Mouse (Mus musculus): ENCODE data around the gene Rapgef5.
"Not testable (repeated sequence)": the region's sequence is repeated elsewhere in the genome, so short reads cannot be mapped to it uniquely, and the experiment has no call there.

Gene Rapgef5

DNA sequence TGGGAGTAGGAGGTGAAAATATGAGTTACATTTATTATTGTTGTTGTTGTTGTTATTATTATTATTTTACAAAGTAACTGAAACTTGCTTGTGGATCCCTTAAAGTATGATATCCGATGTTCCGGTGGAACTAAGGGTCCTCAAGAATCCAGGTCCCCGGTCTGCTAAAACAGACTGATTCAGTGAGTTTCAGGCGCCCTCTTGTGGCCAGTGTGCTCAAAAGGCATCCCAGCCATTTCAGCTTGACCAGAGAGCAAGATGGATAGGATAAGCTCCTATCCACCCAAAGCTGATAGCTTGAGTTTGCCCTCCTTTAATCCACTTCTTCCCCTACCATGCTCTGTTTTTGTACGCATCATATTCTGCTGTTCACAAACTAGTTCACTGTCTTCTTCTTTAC, 252.8 kb downstream of the Rapgef5 start:
- CTCF ChIA-PET: interaction anchor here (0.7 to 0.9 kb wide), 3 partner anchors 12 to 1410 kb away, joined by 3 to 5 read pairs (median 4); no protein-coding TSS in a partner anchor

DNA sequence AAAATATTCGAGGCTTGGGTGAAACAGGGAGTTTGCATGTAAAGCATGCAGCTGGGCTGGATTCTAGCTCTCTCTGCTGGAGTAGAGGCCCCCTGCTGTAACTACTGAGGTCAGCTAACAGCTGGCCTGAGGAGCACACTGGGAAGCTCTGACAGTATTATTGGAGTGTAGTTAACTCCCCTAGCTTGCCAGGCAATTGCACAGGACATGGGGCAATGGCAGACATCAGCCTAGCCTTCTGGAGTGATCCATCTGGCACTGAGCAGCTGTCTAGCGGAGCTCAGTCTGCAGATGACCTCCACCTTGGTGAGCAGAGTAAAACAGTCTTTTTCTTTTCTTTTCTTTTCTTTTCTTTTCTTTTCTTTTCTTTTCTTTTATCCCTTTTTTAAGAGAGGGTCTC, 253.9 kb downstream of the Rapgef5 start:
- CTCF ChIA-PET: interaction anchor here (0.8 to 1.3 kb wide), 2 partner anchors 343 to 373 kb away, joined by 3 read pairs; no protein-coding TSS in a partner anchor

DNA sequence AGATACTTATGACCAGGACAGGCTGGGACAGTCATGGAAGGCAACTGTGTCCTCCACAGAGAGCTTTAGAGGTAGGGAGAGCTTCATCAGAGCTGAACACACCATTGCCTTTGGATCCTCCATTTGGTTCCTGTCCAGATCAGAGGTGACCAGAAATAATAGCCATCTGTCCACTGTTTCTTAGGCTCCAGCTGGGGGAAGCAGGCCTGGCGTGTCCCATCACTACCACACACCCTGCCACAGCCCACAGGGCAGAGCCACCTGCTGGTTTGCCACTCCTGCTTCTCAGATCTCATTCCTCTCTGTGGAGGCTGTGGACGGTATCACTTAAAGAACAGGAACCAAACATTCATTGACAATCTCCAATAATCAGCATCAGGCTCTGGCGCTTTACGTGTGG, 254.9 kb downstream of the Rapgef5 start:
- CTCF ChIA-PET: interaction anchor here (0.8 kb wide), 1 partner anchor 374 kb away, joined by 3 read pairs; no protein-coding TSS in a partner anchor

GRCm38 (mm10) chr12:117772638-117773037, 256.4 kb downstream of the Rapgef5 start:
- CTCF ChIA-PET: interaction anchor here (0.6 kb wide), 1 partner anchor 215 kb away, joined by 11 read pairs; no protein-coding TSS in a partner anchor

DNA sequence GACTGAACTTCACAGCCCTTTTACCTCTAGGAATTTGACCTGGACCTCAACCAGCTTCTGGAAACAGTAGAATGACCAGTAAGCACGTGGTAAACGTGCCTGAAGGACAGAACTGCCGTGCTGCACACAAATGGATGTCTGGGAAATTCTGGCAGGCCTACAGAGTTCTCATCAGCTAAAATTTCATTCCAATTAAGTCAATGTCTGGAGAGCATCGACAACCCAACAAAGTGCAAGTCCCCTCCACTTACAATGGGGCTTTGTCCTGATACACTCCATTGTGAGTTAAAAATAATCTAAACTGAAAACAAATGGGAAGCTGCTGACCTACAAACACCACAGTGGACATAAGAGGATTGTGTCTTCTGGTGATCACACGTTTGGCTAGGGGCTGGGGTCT, 260.6 kb downstream of the Rapgef5 start:
- CTCF ChIA-PET: no interaction called here

DNA sequence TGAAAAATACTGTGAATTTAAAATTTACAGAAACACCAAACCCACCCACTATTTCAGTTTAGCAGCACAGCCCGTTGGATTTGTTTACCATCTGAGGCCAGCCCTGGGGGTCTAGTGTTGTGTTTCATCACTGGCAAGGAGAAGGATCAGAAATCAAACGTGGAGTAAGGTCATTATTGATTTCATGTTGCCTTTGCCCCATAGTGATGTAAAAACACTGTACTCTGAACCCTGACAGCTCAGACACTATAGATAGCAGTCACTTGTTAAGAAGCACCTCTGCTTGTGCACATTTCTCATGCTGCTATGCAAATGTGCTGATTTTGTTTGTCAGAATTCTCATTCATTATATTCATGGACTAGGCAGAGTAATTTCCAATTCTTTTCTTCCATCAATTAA, 265.1 kb downstream of the Rapgef5 start:
- CTCF ChIA-PET: no interaction called here

DNA sequence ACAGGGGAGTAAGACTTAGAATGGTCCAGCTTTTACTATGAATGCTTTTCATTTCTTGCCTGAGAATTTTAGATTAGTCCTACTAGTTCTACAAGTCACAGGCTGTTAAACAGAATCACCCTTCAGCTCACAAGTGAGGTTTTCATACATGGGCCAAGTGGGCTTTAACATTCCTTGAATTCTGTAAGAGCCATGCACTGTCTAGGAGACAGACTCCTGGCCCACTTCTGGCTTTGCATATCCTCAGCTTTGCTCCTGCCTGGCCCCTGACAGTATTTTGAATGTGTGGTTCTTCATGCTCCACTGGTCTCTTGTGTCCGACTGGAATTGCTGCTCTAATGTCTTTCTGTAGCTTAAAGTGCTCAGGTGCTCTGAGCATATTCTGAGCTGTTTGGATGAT, 267.1 kb downstream of the Rapgef5 start:
- CTCF ChIA-PET: interaction anchor here (0.6 kb wide), 1 partner anchor 1543 kb away, joined by 3 read pairs; no protein-coding TSS in a partner anchor

GRCm38 (mm10) chr12:117786621-117787020, 270.3 kb downstream of the Rapgef5 start:
- CTCF ChIA-PET: no interaction called here

- CTCF ChIA-PET: no interaction called here
Measured at GRCm38 (mm10) chr12:117788513-117789011, 272.3 kb downstream of the Rapgef5 start.

DNA sequence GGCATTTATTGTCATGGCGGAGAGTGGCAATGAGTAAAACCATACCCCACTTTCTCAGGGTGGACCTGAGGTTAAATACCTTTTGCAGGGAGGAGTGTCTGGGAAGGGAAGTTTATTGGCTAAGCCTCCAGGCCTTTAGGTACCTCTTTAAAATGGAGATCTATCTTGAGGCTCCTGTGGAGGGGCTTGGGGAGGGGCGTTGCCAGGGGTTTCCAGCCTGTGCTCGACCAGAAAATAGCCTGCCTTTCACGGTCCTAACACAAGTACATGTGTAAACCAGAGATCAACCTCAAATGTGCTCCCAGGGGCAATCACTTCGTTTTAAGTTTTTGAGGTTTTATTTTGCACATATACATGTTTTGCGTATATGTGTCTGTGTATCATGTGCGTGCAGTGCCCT, 272.7 kb downstream of the Rapgef5 start:
- CTCF ChIA-PET: no interaction called here

GRCm38 (mm10) chr12:117795303-117795702, 279.0 kb downstream of the Rapgef5 start:
- CTCF ChIA-PET: interaction anchor here (0.6 kb wide), 1 partner anchor 58 kb away, joined by 3 read pairs; no protein-coding TSS in a partner anchor

DNA sequence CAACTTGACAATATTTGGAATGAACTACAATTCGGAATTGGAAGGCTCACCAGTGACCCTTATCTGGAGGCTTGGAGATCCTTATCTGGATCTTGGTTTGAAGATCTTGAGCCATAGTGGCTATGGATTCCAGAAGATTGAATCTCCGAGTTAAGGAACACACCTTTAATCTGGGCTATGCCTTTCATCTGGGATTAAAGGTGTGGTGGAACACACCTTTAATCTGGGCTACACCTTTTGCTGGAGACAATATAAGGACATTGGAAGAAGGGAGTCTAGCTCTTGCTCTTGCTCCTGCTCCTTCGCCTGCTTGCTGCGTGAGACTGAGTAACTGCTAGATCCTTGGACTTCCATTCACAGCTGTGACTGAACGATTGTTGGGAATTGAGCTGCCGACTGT, 287.7 kb downstream of the Rapgef5 start, which contains the start of gene Cdca7l:
Gene Cdca7l (plus strand): TSS at position 301 of the 400 bp plus-strand sequence.
- CTCF ChIA-PET: not testable (repeated sequence)

DNA sequence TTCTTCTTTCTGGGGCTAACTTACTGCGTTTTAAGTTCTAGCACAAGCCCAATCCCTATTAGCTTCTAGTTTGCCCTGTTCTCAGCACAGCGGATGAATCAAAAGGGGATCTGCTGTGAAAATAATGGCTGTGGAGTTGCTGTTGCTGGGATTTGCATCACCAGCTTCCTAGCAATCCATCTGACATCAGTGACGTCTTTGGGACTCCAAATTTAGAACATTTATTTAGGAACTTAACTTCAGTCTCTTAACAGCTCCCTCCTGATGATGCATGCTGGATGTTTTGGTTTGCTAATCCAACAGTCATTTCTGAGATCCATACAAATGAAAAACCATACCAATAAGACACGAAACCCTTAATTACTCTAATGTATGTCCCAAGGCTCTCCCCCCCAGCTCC, 289.3 kb downstream of the Rapgef5 start:
- CTCF ChIA-PET: no interaction called here

DNA sequence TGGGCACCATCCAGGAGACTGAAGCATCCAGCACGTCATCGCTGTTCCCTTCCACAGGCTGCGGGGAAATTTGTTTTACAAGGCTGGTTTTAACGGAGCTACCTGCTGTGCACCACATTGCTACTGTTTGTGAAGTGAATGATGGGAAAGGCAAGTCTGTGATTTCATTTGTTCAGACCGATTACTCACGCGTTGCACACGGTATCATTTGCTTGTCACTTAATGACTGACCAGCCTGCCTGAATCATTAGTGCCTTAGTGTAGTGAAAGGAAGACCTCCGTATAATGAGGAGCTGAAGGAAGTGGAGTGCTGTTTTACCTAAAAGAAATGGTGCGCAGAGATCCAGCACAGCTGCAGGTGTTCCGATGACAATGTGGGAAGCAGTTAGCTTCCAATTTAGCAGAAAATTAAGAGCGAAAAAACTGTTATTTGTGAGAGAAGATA, 289.8 kb downstream of the Rapgef5 start:
- CTCF ChIA-PET: no interaction called here

DNA sequence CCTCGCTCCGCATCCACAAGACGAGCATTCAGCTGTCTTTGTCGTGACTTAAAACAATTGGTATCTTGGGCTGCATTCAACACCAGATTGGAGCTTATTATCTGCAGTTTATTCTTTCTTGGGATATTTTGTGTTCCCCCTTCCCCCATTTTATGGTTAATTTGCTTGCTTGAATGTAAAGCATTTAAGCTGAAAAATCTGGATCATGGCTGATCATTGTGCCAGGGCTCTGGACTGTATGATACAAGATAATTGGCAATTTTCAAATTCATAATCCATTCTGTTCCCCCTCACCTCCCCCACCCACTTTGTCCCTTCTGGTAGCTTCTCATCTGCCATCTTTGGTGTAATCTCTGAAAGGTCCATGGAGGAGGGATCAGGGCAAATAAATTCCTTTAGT, 290.2 kb downstream of the Rapgef5 start:
- CTCF ChIA-PET: no interaction called here

GRCm38 (mm10) chr12:117807637-117808036, 291.4 kb downstream of the Rapgef5 start:
- CTCF ChIA-PET: no interaction called here

- CTCF ChIA-PET: no interaction called here
Measured at GRCm38 (mm10) chr12:117808355-117809326, 292.4 kb downstream of the Rapgef5 start.

Measured in spleen, embryonic (tissue).